Mouse (Mus musculus) bone marrow macrophage, adult 2 months (primary cell): ENCODE measurements around the gene Cpa5.

Experiments used
- CTCF ChIP-seq: IDR thresholded peaks from 2 replicates; pipeline ENCODE4 v1.5.1; 2012; ENCODE audit warnings: low read depth, mild to moderate bottlenecking, low read length, moderate library complexity
- POLR2A ChIP-seq: IDR thresholded peaks from 2 replicates; pipeline ENCODE4 v1.6.1; 2012; ENCODE audit warnings: mild to moderate bottlenecking, low read depth, low read length, borderline replicate concordance

GRCm38 (mm10) chr6:30562132-30562531, 48.7 kb upstream of the Cpa5 start:
- no peak for TF ChIP-seq CTCF
- no peak for TF ChIP-seq POLR2A
